Mouse (Mus musculus) testis, adult 2 months (tissue): Measurements from ENCODE around the gene Elof1. TPM values are rescaled to one million over a fixed set of nuclear protein-coding genes. Genes with fewer than 3 reads are reported as not detected.

Source experiments
- H3K27ac ChIP-seq: fragments of 200-500 bp; 2 replicates; pipeline ENCODE4 v1.5.1; 2012; ENCODE audit warnings: low read depth, low read length; ENCODE audit not compliant: control insufficient read depth, insufficient read depth
- H3K27me3 ChIP-seq: fragments of 200-500 bp; 2 replicates; pipeline ENCODE4 v1.6.1; 2012; ENCODE audit warnings: mild to moderate bottlenecking, low read length, moderate library complexity; ENCODE audit not compliant: control insufficient read depth, insufficient read depth
- H3K36me3 ChIP-seq: fragments of 200-500 bp; 2 replicates; pipeline ENCODE4 v1.6.1; 2012; ENCODE audit warnings: mild to moderate bottlenecking, low read length; ENCODE audit not compliant: control insufficient read depth, insufficient read depth
- H3K4me1 ChIP-seq: fragments of 200-500 bp; 2 replicates; pipeline ENCODE4 v1.6.1; 2012; ENCODE audit warnings: low read length; ENCODE audit not compliant: control insufficient read depth, insufficient read depth
- H3K4me3 ChIP-seq: fragments of 200-500 bp; 2 replicates; pipeline ENCODE4 v1.5.1; 2012; ENCODE audit warnings: low read depth, mild to moderate bottlenecking, low read length, moderate library complexity, mixed read lengths; ENCODE audit not compliant: control insufficient read depth
- CTCF ChIP-seq: fragments of 200-500 bp; IDR thresholded peaks from 2 replicates; pipeline ENCODE4 v1.5.1; 2012; ENCODE audit warnings: low read depth, mild to moderate bottlenecking, inconsistent platforms, low read length, moderate library complexity; ENCODE audit not compliant: control insufficient read depth, insufficient read depth, insufficient replicate concordance
- POLR2A ChIP-seq: fragments of 200-500 bp; IDR thresholded peaks from 2 replicates; pipeline ENCODE4 v1.6.1; 2012; ENCODE audit warnings: low read depth, mild to moderate bottlenecking, inconsistent platforms, low read length, moderate library complexity; ENCODE audit not compliant: control insufficient read depth
- polyA plus RNA-seq: library from polyadenylated mRNA; depleted of rRNA; stranded (reverse); fragments of >200 nt; gene quantifications from 2 replicates; pipeline ENCODE4 v1.2.3, GENCODE M21; 2012

Elof1 gene
- polyA plus RNA-seq, 1 experiment: 1,299 TPM

- peaks cover 12% of the 10 kb centered on the region for H3K4me1 ChIP-seq
- no peaks in the 10 kb centered on the region for H3K27me3 ChIP-seq
- H3K4me3 ChIP-seq: no peak overlapping the region
- TF ChIP-seq POLR2A (no peak), CTCF (no peak)
- no peak overlapping the region for H3K27ac ChIP-seq
- H3K36me3 ChIP-seq: no peaks in the 10 kb centered on the region
Measured at GRCm38 (mm10) chr9:22134988-22135643, 18.1 kb upstream of the Elof1 start.

GRCm38 (mm10) chr9:22134246-22134890, 17.4 kb upstream of the Elof1 start:
- no peak for TF ChIP-seq POLR2A
- TF ChIP-seq CTCF: no peak
- Histone ChIP-seq H3K27ac (no peak overlapping the region), H3K36me3 (no peaks in the 10 kb centered on the region), H3K4me3 (no peak overlapping the region), H3K27me3 (no peaks in the 10 kb centered on the region), H3K4me1 (peaks cover 12% of the 10 kb centered on the region)

- Histone ChIP-seq H3K27ac (no peak overlapping the region), H3K36me3 (no peaks in the 10 kb centered on the region)
- TF ChIP-seq POLR2A (no peak; the same call in 1 of the 2 replicates), CTCF (no peak)
Measured at GRCm38 (mm10) chr9:22132220-22132619, 15.2 kb upstream of the Elof1 start.

GRCm38 (mm10) chr9:22131226-22131981, 14.4 kb upstream of the Elof1 start:
- Histone ChIP-seq H3K4me1 (peaks cover 12% of the 10 kb centered on the region), H3K27ac (no peak overlapping the region), H3K27me3 (no peaks in the 10 kb centered on the region), H3K36me3 (no peaks in the 10 kb centered on the region), H3K4me3 (peak overlapping the region; percentile 80)
- TF ChIP-seq CTCF (no peak), POLR2A (no peak; the same call in 1 of the 2 replicates)

More at GRCm38 (mm10) chr9:22132220-22132619, 15.2 kb upstream of the Elof1 start:
- H3K4me1 ChIP-seq: peaks cover 12% of the 10 kb centered on the region
- no peaks in the 10 kb centered on the region for H3K27me3 ChIP-seq
- H3K4me3 ChIP-seq: peak overlapping the region; percentile 80

- Histone ChIP-seq H3K4me3 (no peak overlapping the region), H3K27ac (no peak overlapping the region), H3K27me3 (no peaks in the 10 kb centered on the region), H3K36me3 (no peaks in the 10 kb centered on the region), H3K4me1 (no peaks in the 10 kb centered on the region)
- TF ChIP-seq CTCF (no peak), POLR2A (no peak)
Measured at GRCm38 (mm10) chr9:22125246-22126027, 8.5 kb upstream of the Elof1 start.

GRCm38 (mm10) chr9:22124169-22124568, 7.2 kb upstream of the Elof1 start:
- H3K27me3 ChIP-seq: no peaks in the 10 kb centered on the region
- H3K4me3 ChIP-seq: no peak overlapping the region
- H3K4me1 ChIP-seq: no peaks in the 10 kb centered on the region
- TF ChIP-seq POLR2A: no peak
- no peak for TF ChIP-seq CTCF
- H3K27ac ChIP-seq: no peak overlapping the region
- no peaks in the 10 kb centered on the region for H3K36me3 ChIP-seq

GRCm38 (mm10) chr9:22123069-22123609, 6.2 kb upstream of the Elof1 start:
- H3K4me3 ChIP-seq: no peak overlapping the region
- no peaks in the 10 kb centered on the region; the same call in 1 of the 2 replicates for H3K36me3 ChIP-seq
- no peak overlapping the region for H3K27ac ChIP-seq
- no peak for TF ChIP-seq CTCF
- no peak for TF ChIP-seq POLR2A
- peaks cover 3% of the 10 kb centered on the region for H3K4me1 ChIP-seq
- H3K27me3 ChIP-seq: no peaks in the 10 kb centered on the region
